Mouse (Mus musculus) liver, embryonic 14.5 days (tissue): ENCODE measurements around the gene Otud7b. TPM values are rescaled to one million over a fixed set of nuclear protein-coding genes. Genes with fewer than 3 reads are reported as not detected.

Source experiments
- ATAC-seq: fragments of 200-750 bp; cut with Nextera tagmentation; 2 replicates; pipeline ENCODE4 v1.8.0; 2017; ENCODE audit warnings: moderate number of reproducible peaks, mild to moderate bottlenecking, moderate library complexity; ENCODE audit not compliant: insufficient read depth
- DNase-seq, 3 experiments: peaks; one replicate each; pipeline ENCODE4 v3.0.0-alpha.2; 2012 to 2013; ENCODE audit warnings: low read depth in 3 of 3, low spot score in 3 of 3
- H3K27ac ChIP-seq: fragments of 300-500 bp; sonication (generic); 2 replicates; pipeline ENCODE4 v1.5.1; 2014; ENCODE audit warnings: moderate library complexity, mild to moderate bottlenecking, control low read depth, inconsistent platforms
- H3K27me3 ChIP-seq: fragments of 300-500 bp; sonication (generic); 2 replicates; pipeline ENCODE4 v1.6.1; 2014; ENCODE audit warnings: mild to moderate bottlenecking, low read length, moderate library complexity; ENCODE audit not compliant: control insufficient read depth, insufficient read depth
- H3K36me3 ChIP-seq: fragments of 300-500 bp; sonication (generic); replicated peaks from 2 replicates; pipeline ENCODE4 v1.6.1; 2014; ENCODE audit warnings: low read depth; ENCODE audit not compliant: control insufficient read depth, insufficient read depth
- H3K4me1 ChIP-seq, 2 experiments: fragments of 200-500 bp in 1 of 2; fragments of 300-500 bp in 1 of 2; sonication (generic) in 1 of 2; replicated peaks; 2 replicates each; pipeline ENCODE4 v1.6.1; 2012 to 2014; ENCODE audit warnings: antibody characterized with exemption in 1 of 2, inconsistent platforms in 1 of 2, low read length in 1 of 2; ENCODE audit not compliant: control insufficient read depth in 2 of 2, insufficient read depth in 2 of 2
- H3K4me2 ChIP-seq: fragments of 300-500 bp; sonication (generic); 2 replicates; pipeline ENCODE4 v1.6.1; 2014; ENCODE audit warnings: low read depth, mild to moderate bottlenecking, control low read depth, moderate library complexity
- H3K4me3 ChIP-seq, 2 experiments: fragments of 200-500 bp in 1 of 2; fragments of 300-500 bp in 1 of 2; sonication (generic) in 1 of 2; 2 replicates each; pipeline ENCODE4 v1.5.1; 2012 to 2014; ENCODE audit warnings: low read depth in 2 of 2, low read length in 2 of 2, mild to moderate bottlenecking in 2 of 2, control low read depth in 1 of 2, inconsistent platforms in 1 of 2, moderate library complexity in 1 of 2; ENCODE audit not compliant: insufficient read depth in 1 of 2
- H3K9ac ChIP-seq: fragments of 300-500 bp; sonication (generic); replicated peaks from 2 replicates; pipeline ENCODE4 v1.6.1; 2014; ENCODE audit warnings: mild to moderate bottlenecking, control low read depth, moderate library complexity
- H3K9me3 ChIP-seq: fragments of 300-500 bp; sonication (generic); 2 replicates; pipeline ENCODE4 v1.6.1; 2016; ENCODE audit warnings: low read length, mixed read lengths; ENCODE audit not compliant: control insufficient read depth
- CTCF ChIP-seq: IDR thresholded peaks from 2 replicates; pipeline ENCODE4 v1.5.1; 2016; ENCODE audit warnings: antibody characterized with exemption, low read depth, control low read depth
- EP300 ChIP-seq: IDR thresholded peaks from 2 replicates; pipeline ENCODE4 v1.6.1; 2016; ENCODE audit warnings: antibody characterized with exemption, low read depth
- WGBS: fragments of 180-500 bp; shearing (Covaris S2); extraction: QIAGEN DNeasy Blood & Tissue Kit; methylation state at CpG from one replicate; pipeline ENCODE4 v1.1.7; 2014; ENCODE audit not compliant: insufficient replicate concordance; 5-methylcytosine and 5-hydroxymethylcytosine counted together
- polyA plus RNA-seq, 2 experiments: library from polyadenylated mRNA; depleted of rRNA in 1 of 2; stranded (reverse) in 1 of 2; unstranded in 1 of 2; fragments of >200 nt; fragmentation: Nextera tagmentation in 1 of 2; extraction: Ambion mirVana in 1 of 2; gene quantifications; 2 replicates each; pipeline versions ENCODE4 v1.2.1 to v1.2.3; 2012 to 2014

Gene Otud7b
- polyA plus RNA-seq, 2 experiments = 3.5 to 5.2 TPM

- WGBS = 27% methylated on average over 4 of the region's 4 CpGs
- ATAC-seq (no peak), DNase-seq (no peak)
- peaks cover 3% of the 10 kb centered on the region; the same call in 1 of the 2 replicates for H3K27me3 ChIP-seq
- no peak overlapping the region for H3K4me2 ChIP-seq
- peaks cover 7% of the 10 kb centered on the region for H3K36me3 ChIP-seq
- H3K9me3 ChIP-seq = no peaks in the 10 kb centered on the region
- peaks cover 0 to 9% of the 10 kb centered on the region in 2 experiments; a peak in 2 of 4 replicates for H3K4me1 ChIP-seq
- H3K27ac ChIP-seq = no peak overlapping the region
- H3K9ac ChIP-seq = no peak overlapping the region
- H3K4me3 ChIP-seq = no peak overlapping the region
- TF ChIP-seq EP300 (no peak), CTCF (no peak)
These were observed 78.1 kb downstream of the Otud7b start for GRCm38 (mm10) chr3:96182382-96182776.

- no peak for ATAC-seq
- no peak overlapping the region for H3K4me3 ChIP-seq
- H3K4me2 ChIP-seq = no peak overlapping the region
- no peak for TF ChIP-seq EP300
- no peak for TF ChIP-seq CTCF
- peaks cover 9 to 10% of the 10 kb centered on the region in 2 experiments for H3K4me1 ChIP-seq
- H3K9me3 ChIP-seq = no peaks in the 10 kb centered on the region
- no peaks in the 10 kb centered on the region; the same call in 1 of the 2 replicates for H3K27me3 ChIP-seq
- WGBS = 59% methylated on average over 12 of the region's 12 CpGs
- H3K27ac ChIP-seq = no peak overlapping the region
- no peak overlapping the region for H3K9ac ChIP-seq
- no peaks in the 10 kb centered on the region for H3K36me3 ChIP-seq
- no peak for DNase-seq
These were observed 88.7 kb downstream of the Otud7b start for GRCm38 (mm10) chr3:96192977-96193376.

GRCm38 (mm10) chr3:96194966-96195365, 90.6 kb downstream of the Otud7b start:
- no peaks in the 10 kb centered on the region for H3K9me3 ChIP-seq
- ATAC-seq (no peak), DNase-seq (no peak)
- H3K9ac ChIP-seq = no peak overlapping the region
- no peaks in the 10 kb centered on the region; the same call in 1 of the 2 replicates for H3K27me3 ChIP-seq
- H3K36me3 ChIP-seq = no peaks in the 10 kb centered on the region
- no peak overlapping the region for H3K4me2 ChIP-seq
- H3K4me1 ChIP-seq = peaks cover 13 to 22% of the 10 kb centered on the region in 2 experiments
- TF ChIP-seq EP300 (no peak), CTCF (no peak)
- H3K4me3 ChIP-seq = no peak overlapping the region
- no peak overlapping the region for H3K27ac ChIP-seq
- 53% methylated on average over 10 of the region's 10 CpGs for WGBS

- WGBS = 88% methylated on average over 11 of the region's 11 CpGs
- Histone ChIP-seq H3K27ac (no peak overlapping the region), H3K9ac (no peak overlapping the region), H3K36me3 (no peaks in the 10 kb centered on the region), H3K4me2 (peak overlapping the region; percentile 97), H3K4me1 (peaks cover 13 to 22% of the 10 kb centered on the region in 2 experiments), H3K27me3 (no peaks in the 10 kb centered on the region; the same call in 1 of the 2 replicates), H3K4me3 (no peak overlapping the region; a peak in 1 of 4 replicates), H3K9me3 (no peaks in the 10 kb centered on the region)
- ATAC-seq (no peak), DNase-seq (no peak)
- TF ChIP-seq EP300 (no peak), CTCF (peak; percentile 27)
These were observed 91.4 kb downstream of the Otud7b start for GRCm38 (mm10) chr3:96195616-96196313.

DNA sequence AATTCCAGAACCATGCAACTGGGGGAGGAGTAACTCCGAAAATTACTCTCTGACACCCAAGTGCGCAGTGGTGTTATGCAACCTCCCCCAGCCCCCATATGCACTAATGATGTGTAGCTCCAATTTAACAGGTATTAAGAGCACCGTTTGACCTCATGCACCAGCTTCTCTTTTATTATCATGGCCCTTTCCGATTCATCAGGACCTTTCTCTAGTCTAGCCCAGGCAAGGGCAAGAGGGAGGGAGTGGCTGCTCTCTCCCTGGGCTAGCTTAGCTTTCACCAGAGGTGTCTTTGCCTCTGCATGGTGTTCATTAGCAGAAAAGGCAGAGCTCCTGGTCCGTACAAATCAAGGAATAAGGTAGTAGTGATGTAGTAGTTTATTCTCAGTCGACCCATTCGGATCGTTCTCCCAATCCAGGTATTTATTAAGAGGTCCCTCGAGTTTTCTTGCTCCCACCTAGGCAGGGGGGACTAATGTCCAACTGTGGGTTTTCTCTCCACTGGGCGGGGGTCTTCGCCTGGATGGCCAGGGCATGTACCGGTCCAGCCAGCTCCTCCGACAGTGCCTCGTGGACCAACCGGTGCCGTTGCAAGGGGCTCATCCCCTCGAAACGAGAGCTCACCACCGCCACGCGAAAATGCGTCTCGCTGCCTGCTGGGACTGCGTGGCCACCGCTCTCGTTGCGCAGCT, 92.3 kb downstream of the Otud7b start:
- no peak for TF ChIP-seq EP300
- TF ChIP-seq CTCF = no peak; the same call in 1 of the 2 replicates
- Histone ChIP-seq H3K9ac (peak overlapping the region; percentile 94), H3K4me3 (peak overlapping the region; percentile 64 to 70), H3K4me2 (peak overlapping the region; percentile 97), H3K9me3 (no peaks in the 10 kb centered on the region), H3K27ac (peak overlapping the region; percentile 77), H3K27me3 (no peaks in the 10 kb centered on the region; the same call in 1 of the 2 replicates), H3K36me3 (no peaks in the 10 kb centered on the region), H3K4me1 (peaks cover 13 to 22% of the 10 kb centered on the region in 2 experiments)
- DNase-seq (no peak), ATAC-seq (no peak)
- 17% methylated on average over 27 of the region's 27 CpGs for WGBS
